Mouse (Mus musculus): ENCODE measurements around the gene Frs2.

- no peak for TF ChIP-seq POLR2A (IDR thresholded peaks at IDR 0.05; ENCODE audit: borderline replicate concordance, extremely low read depth, insufficient read depth, insufficient read length, poor library complexity, severe bottlenecking)
- no peak for TF ChIP-seq CTCF (IDR thresholded peaks at IDR 0.05; ENCODE audit: borderline replicate concordance, extremely low read depth, insufficient read depth, insufficient read length)
These were observed 907 bp upstream of the Frs2 start for GRCm38 (mm10) chr10:117149241-117149640.

Measured in brain, embryonic 14.5 days (tissue).